Mouse (Mus musculus) spleen, adult 10 weeks (tissue): ENCODE data around the gene Ptges. TPM values are rescaled to one million over a fixed set of nuclear protein-coding genes. Genes with fewer than 3 reads are reported as not detected.

ENCODE experiments used
- polyA plus RNA-seq: library from polyadenylated mRNA; stranded (reverse); fragments of 350-450 nt; fragmentation: Illumina TruSeq; extraction: RNeasy Lipid Tissue Mini Kit (QIAGEN cat#74804); gene quantifications from one replicate; pipeline ENCODE4 v1.2.3, GENCODE M21; 2015; ENCODE audit warnings: low replicate concordance; ENCODE audit not compliant: insufficient read depth

The Ptges gene
- 6.3 TPM for polyA plus RNA-seq

DNA sequence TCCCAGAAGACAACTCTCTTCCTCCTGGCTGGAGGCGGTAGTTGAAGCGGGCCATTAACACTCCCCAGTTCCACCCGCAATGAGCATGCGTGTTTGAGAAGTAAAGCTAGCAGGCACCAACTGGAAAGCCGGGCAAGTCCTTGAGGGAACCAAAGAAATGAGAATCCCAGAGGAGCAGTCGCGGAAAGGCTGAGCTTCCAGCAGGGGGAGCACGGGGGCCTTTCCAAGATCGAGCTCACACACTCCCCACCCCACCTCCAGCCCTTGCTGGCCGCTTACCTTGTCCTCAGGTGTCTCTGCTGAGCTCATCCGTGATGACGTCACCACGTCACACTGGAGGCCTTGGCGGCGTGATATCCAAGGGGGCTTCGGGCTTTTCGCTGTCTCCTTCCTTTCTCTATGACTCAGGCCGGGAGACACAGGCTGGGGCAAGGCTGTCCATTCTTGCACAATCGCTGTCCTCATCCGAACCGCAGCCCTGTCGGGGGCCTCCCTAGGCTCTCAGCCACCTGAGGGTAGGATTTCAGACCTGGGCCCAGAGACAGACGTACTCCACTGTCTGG, at the start of gene Ptges:
Gene Ptges (minus strand): TSS at position 381 of the 563 bp plus-strand sequence.

DNA sequence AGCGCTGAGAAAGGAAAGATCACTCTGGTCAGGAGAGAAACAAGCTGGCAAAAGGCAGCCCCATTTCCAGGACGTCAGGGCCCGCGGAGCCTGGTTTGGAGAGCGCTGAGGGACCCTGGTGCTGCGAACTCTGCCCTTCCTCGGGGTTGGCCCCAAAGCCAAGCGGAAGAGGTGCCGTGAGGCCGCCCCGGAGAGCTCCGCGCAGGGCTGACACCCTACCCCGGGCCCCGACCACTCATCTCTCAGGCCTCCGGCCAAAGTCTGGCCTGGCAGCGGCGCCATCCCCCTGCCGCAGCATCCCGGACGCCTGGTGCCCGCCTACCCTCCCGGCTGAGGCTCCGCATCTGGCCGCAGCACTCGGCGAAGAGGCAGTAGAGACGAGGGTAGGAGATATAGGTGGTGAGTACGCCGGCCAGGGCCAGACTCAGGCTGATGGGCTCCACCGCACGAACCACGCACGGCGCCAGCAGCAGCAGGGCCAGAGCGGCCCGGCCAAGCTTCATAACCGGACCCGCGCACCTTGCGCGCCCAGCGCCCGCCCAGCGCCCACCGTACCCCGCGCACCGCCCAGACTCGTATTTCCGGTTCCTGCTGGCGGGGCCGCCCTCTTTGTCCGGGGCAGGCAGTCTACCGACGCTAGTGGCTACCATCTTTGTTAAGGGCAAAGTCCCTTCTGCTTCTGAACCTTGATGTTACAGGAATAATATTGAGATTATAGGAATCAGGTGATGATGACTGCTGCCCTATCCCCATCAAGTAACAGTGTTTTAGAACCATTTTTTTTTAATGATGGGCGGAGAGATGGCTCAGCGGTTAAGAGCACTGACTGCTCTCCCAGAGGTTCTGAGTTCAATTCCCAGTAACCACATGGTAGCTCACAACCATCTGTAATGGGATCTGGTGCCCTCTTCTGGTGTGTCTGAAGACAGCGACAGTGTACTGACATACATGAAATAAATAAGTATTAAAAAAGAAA, 38.0 kb upstream of the Ptges start, which contains the start of gene Tor1a:
Gene Tor1a (minus strand): TSS at position 582 of the 976 bp plus-strand sequence.

DNA sequence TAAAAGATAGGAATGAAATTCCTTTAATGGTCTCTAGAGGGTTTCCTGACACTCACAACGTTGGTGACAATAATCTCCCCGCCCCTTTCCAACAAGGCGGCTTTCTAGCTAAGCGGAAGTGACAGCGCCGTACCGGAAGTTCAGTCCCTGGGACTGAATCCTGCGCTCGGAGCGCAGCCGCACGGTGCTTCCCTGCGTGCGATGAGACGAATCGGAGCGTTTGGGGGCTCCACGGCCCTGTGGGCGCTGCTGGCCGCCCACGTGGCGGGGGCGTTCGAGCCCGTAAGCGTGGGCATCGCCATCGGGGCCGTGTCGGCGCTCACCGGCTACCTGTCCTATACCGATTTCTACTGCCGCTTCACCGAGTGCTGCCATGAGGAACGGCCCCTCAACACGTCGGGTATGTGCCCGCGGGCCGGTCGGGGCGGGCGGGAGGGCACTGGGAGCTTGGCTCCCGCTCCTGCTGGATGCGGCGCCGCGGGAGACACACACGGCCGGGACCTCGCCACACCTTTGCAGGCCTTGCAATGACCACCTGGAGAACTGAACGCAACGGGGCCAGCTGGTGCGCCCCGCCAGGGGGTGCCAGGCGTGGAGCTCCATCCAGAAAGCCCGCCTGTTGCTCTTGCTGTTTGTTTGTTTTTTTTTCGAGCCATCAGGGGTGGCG, 23.3 kb upstream of the Ptges start, which contains the start of gene Tor1b:
Gene Tor1b (plus strand): TSS at position 136 of the 667 bp plus-strand sequence.

Other genes starting within 250 kb of the Ptges start
- not detected for gene 1700001O22Rik, start 126.2 kb downstream of the Ptges start, polyA plus RNA-seq
- gene Ntmt1, start 122.0 kb downstream of the Ptges start, polyA plus RNA-seq, result 3.7 TPM
- 8.3 TPM for gene Asb6, start 99.5 kb downstream of the Ptges start, polyA plus RNA-seq
- gene Prrx2, start 94.9 kb downstream of the Ptges start, polyA plus RNA-seq, result 0.52 TPM
- gene Tor1b, start 23.1 kb upstream of the Ptges start, polyA plus RNA-seq, result 46.2 TPM
- 57.0 TPM for gene Tor1a, start 38.1 kb upstream of the Ptges start, polyA plus RNA-seq
- 74.0 TPM for gene BC005624, start 52.3 kb upstream of the Ptges start, polyA plus RNA-seq
- gene Usp20, start 52.4 kb upstream of the Ptges start, polyA plus RNA-seq, result 4.5 TPM
- gene Fnbp1, start 212.1 kb upstream of the Ptges start, polyA plus RNA-seq, result 126 TPM
- gene Gpr107, start 222.5 kb upstream of the Ptges start, polyA plus RNA-seq, result 39.4 TPM